Mouse (Mus musculus): Measurements from ENCODE around the gene B3galt4. TPM values are rescaled to one million over a fixed set of nuclear protein-coding genes. Genes with fewer than 3 reads are reported as not detected.

The B3galt4 gene
- polyA plus RNA-seq, 1 experiment from 2014 or later, result 5.5 TPM

GRCm38 (mm10) chr17:33938783-33939182, 12.5 kb downstream of the B3galt4 start:
- H3K4me3 ChIP-seq (ENCODE audit: low read length), result no peak overlapping the region
- H3K4me2 ChIP-seq (ENCODE audit: low read depth, low read length), result no peak overlapping the region

DNA sequence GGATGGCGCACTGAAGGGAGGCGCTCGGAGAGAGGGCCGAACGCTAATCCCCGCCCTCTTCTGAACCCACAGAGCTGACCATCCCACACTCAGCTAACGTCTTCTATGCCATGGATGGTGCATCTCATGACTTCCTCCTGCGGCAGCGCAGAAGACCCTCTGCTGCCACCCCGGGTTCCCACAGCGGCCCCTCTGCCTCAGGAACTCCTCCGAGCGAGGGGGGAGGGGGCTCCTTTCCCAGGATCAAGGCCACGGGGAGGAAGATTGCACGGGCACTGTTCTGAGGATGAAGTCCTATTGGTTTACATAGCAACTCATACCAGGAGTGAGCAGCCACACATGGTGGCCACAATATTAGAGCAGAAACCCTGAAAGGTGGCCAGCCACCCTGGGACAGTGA, 14.3 kb downstream of the B3galt4 start:
- H3K9ac ChIP-seq (ENCODE audit: low read length), result no peak overlapping the region
- H3K27ac ChIP-seq (ENCODE audit: low read length), result no peak overlapping the region
- H3K4me3 ChIP-seq (ENCODE audit: low read length), result no peak overlapping the region
- peaks cover 21% of the 10 kb centered on the region; the same call in 1 of the 2 replicates for H3K36me3 ChIP-seq (ENCODE audit: control insufficient read depth, insufficient read depth, low read length)
- H3K27me3 ChIP-seq (ENCODE audit: control insufficient read depth, insufficient read depth, low read depth, low read length), result no peaks in the 10 kb centered on the region
- 75% methylated on average over 15 of the region's 15 CpGs for WGBS
- no peaks in the 10 kb centered on the region for H3K9me3 ChIP-seq (ENCODE audit: control insufficient read depth, low read length)
- H3K4me1 ChIP-seq (replicated peaks; ENCODE audit: control insufficient read depth, insufficient read depth, low read length), result peaks cover 17% of the 10 kb centered on the region
- ATAC-seq (ENCODE audit: low read depth), result no peak
- no peak overlapping the region for H3K4me2 ChIP-seq (ENCODE audit: low read depth, low read length)

More at GRCm38 (mm10) chr17:33938783-33939182, 12.5 kb downstream of the B3galt4 start:
- Histone ChIP-seq H3K4me1 (replicated peaks; ENCODE audit: control insufficient read depth, insufficient read depth, low read length) (peaks cover 17% of the 10 kb centered on the region), H3K27me3 (ENCODE audit: control insufficient read depth, insufficient read depth, low read depth, low read length) (no peaks in the 10 kb centered on the region), H3K36me3 (ENCODE audit: control insufficient read depth, insufficient read depth, low read length) (peaks cover 26% of the 10 kb centered on the region; the same call in 1 of the 2 replicates), H3K9ac (ENCODE audit: low read length) (no peak overlapping the region), H3K9me3 (ENCODE audit: control insufficient read depth, low read length) (no peaks in the 10 kb centered on the region), H3K27ac (ENCODE audit: low read length) (no peak overlapping the region)
- 69% methylated on average over 11 of the region's 11 CpGs for WGBS
- ATAC-seq (ENCODE audit: low read depth), result no peak

GRCm38 (mm10) chr17:33935422-33936055, 15.7 kb downstream of the B3galt4 start:
- 84% methylated on average over 21 of the region's 21 CpGs for WGBS
- H3K9ac ChIP-seq (ENCODE audit: low read length), result no peak overlapping the region
- H3K36me3 ChIP-seq (ENCODE audit: control insufficient read depth, insufficient read depth, low read length), result peaks cover 21% of the 10 kb centered on the region; the same call in 1 of the 2 replicates
- no peak overlapping the region for H3K4me3 ChIP-seq (ENCODE audit: low read length)
- H3K27me3 ChIP-seq (ENCODE audit: control insufficient read depth, insufficient read depth, low read depth, low read length), result no peaks in the 10 kb centered on the region
- ATAC-seq (ENCODE audit: low read depth), result no peak
- peaks cover 20% of the 10 kb centered on the region for H3K4me1 ChIP-seq (replicated peaks; ENCODE audit: control insufficient read depth, insufficient read depth, low read length)
- no peaks in the 10 kb centered on the region for H3K9me3 ChIP-seq (ENCODE audit: control insufficient read depth, low read length)
- no peak overlapping the region for H3K4me2 ChIP-seq (ENCODE audit: low read depth, low read length)
- no peak overlapping the region for H3K27ac ChIP-seq (ENCODE audit: low read length)

GRCm38 (mm10) chr17:33932970-33933369, 18.3 kb downstream of the B3galt4 start:
- H3K4me3 ChIP-seq (ENCODE audit: low read length), result no peak overlapping the region
- no peak overlapping the region for H3K27ac ChIP-seq (ENCODE audit: low read length)
- 90% methylated on average over 15 of the region's 15 CpGs for WGBS
- H3K9me3 ChIP-seq (ENCODE audit: control insufficient read depth, low read length), result no peaks in the 10 kb centered on the region
- H3K27me3 ChIP-seq (ENCODE audit: control insufficient read depth, insufficient read depth, low read depth, low read length), result no peaks in the 10 kb centered on the region
- H3K9ac ChIP-seq (ENCODE audit: low read length), result no peak overlapping the region
- ATAC-seq (ENCODE audit: low read depth), result no peak
- H3K4me1 ChIP-seq (replicated peaks; ENCODE audit: control insufficient read depth, insufficient read depth, low read length), result peaks cover 20% of the 10 kb centered on the region
- H3K4me2 ChIP-seq (ENCODE audit: low read depth, low read length), result no peak overlapping the region
- H3K36me3 ChIP-seq (ENCODE audit: control insufficient read depth, insufficient read depth, low read length), result peaks cover 18% of the 10 kb centered on the region; the same call in 1 of the 2 replicates

DNA sequence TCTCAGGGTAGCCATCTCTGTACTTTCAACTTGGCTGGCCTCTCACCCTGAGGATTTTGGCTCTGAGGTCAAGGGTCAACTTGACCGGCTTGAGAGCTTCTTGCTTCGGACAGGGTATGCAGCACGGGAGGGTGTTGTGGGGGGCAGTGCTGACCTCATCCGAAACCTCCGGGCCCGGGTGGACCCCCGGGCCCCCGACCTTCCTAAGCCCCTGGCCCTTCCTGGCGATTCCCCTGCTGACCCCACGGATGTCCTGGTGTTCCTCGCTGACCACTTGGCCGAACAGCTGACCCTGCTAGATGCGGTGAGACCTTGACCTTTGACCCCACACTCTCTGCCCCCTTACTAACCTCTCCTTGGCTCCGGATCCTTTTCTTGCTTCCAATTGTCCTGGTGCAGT, 18.8 kb downstream of the B3galt4 start:
- Histone ChIP-seq H3K9ac (ENCODE audit: low read length) (no peak overlapping the region), H3K4me3 (ENCODE audit: low read length) (no peak overlapping the region), H3K36me3 (ENCODE audit: control insufficient read depth, insufficient read depth, low read length) (peaks cover 16% of the 10 kb centered on the region), H3K4me2 (ENCODE audit: low read depth, low read length) (no peak overlapping the region), H3K27ac (ENCODE audit: low read length) (no peak overlapping the region), H3K4me1 (replicated peaks; ENCODE audit: control insufficient read depth, insufficient read depth, low read length) (peaks cover 22% of the 10 kb centered on the region), H3K27me3 (ENCODE audit: control insufficient read depth, insufficient read depth, low read depth, low read length) (no peaks in the 10 kb centered on the region), H3K9me3 (ENCODE audit: control insufficient read depth, low read length) (no peaks in the 10 kb centered on the region)
- ATAC-seq (ENCODE audit: low read depth), result no peak
- 81% methylated on average over 14 of the region's 14 CpGs for WGBS

GRCm38 (mm10) chr17:33931947-33932346, 19.3 kb downstream of the B3galt4 start:
- H3K4me2 ChIP-seq (ENCODE audit: low read depth, low read length), result no peak overlapping the region
- H3K27ac ChIP-seq (ENCODE audit: low read length), result no peak overlapping the region
- no peaks in the 10 kb centered on the region for H3K9me3 ChIP-seq (ENCODE audit: control insufficient read depth, low read length)
- no peak overlapping the region for H3K9ac ChIP-seq (ENCODE audit: low read length)
- ATAC-seq (ENCODE audit: low read depth), result no peak
- no peak overlapping the region for H3K4me3 ChIP-seq (ENCODE audit: low read length)
- WGBS, result 90% methylated on average over 11 of the region's 11 CpGs
- peaks cover 12% of the 10 kb centered on the region for H3K36me3 ChIP-seq (ENCODE audit: control insufficient read depth, insufficient read depth, low read length)
- H3K27me3 ChIP-seq (ENCODE audit: control insufficient read depth, insufficient read depth, low read depth, low read length), result no peaks in the 10 kb centered on the region
- H3K4me1 ChIP-seq (replicated peaks; ENCODE audit: control insufficient read depth, insufficient read depth, low read length), result peaks cover 22% of the 10 kb centered on the region

DNA sequence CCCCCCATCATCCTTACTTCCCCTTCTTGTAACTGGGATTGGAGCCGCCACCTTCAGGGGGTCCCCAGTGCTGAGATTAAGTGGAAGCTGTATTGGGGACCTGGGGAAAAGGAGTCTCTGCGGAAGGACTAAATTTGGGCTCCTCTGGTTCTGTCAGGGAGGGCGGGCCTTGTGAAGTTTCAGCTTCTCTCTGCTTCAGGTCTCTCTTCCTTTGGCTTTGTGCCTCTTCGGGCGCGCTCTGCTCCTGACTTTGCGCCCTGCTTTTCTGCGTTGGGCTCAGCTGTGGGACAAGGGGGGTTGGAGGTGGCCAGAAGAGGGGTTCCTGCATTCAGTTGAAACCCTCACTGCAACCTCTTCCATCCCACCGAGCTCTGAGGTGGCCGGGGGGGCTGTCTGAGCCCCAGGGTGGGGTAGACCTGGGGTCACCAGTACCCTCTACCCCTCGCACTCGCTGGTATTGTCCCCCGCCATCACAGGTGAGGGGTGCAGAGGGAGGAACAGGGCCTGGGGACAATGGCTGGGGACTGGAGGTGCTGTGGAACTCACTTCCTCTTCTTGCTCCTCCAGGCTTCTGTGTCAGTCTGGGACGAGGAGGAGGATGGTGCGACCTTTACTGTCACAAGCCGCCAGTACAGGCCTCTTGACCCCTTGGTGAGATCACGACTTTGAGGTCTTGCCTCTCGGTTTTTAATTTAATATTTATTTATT, 20.0 kb downstream of the B3galt4 start:
- Histone ChIP-seq H3K4me2 (ENCODE audit: low read depth, low read length) (peak overlapping the region; percentile 94), H3K9ac (ENCODE audit: low read length) (peak overlapping the region; percentile 91), H3K36me3 (ENCODE audit: control insufficient read depth, insufficient read depth, low read length) (peaks cover 12% of the 10 kb centered on the region), H3K4me3 (ENCODE audit: low read length) (peak overlapping the region; percentile 82), H3K27ac (ENCODE audit: low read length) (peak overlapping the region; percentile 22; the same call in 1 of the 2 replicates), H3K4me1 (replicated peaks; ENCODE audit: control insufficient read depth, insufficient read depth, low read length) (peaks cover 22% of the 10 kb centered on the region), H3K27me3 (ENCODE audit: control insufficient read depth, insufficient read depth, low read depth, low read length) (no peaks in the 10 kb centered on the region), H3K9me3 (ENCODE audit: control insufficient read depth, low read length) (no peaks in the 10 kb centered on the region)
- 35% methylated on average over 18 of the region's 18 CpGs for WGBS
- no peak for ATAC-seq (ENCODE audit: low read depth)

DNA sequence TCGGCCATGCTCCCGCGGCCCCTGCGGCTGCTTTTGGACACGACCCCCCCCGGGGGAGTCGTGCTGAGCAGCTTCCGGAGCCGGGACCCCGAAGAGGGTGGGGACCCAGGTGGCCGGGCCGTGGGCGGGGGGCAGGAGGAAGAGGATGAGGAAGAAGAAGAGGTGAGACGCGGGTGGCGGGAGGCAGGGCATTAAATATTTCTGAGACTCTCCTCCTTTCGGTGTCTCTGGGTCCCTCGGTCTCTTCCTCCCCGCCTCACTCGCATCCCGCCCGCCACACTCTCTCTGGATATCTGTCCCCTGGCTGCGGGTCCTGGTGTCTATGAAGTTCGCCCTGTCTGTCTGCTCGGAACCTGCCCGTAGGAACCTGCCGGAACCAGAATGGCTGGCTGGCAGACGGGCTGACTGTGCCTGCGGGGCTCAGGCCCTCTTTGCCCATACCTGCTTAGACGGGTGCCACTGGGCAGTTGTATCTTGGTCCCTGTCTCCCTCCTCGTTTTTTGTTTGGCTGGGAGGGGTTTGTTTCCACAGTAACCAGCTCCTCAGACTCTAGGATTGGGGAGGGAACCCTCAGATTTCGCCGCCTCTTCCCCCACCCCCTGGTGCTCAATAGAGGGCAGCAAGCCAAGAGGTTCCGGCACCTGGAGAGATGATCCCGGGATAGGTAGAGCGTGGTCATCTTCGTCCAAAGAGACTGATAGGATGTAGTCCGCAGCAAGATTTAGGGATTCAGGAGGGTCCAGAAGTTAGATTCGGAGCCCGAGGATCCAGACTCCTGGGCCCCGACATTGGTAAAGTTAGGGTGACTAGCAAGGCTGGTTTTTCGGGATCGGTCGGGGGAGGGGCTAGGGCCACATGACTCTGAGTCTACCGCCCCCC, 20.8 kb downstream of the B3galt4 start:
- Histone ChIP-seq H3K4me1 (replicated peaks; ENCODE audit: control insufficient read depth, insufficient read depth, low read length) (peaks cover 22% of the 10 kb centered on the region), H3K36me3 (ENCODE audit: control insufficient read depth, insufficient read depth, low read length) (peaks cover 10% of the 10 kb centered on the region), H3K27ac (ENCODE audit: low read length) (peak overlapping the region; percentile 99), H3K4me2 (ENCODE audit: low read depth, low read length) (peak overlapping the region; percentile 94), H3K9ac (ENCODE audit: low read length) (peak overlapping the region; percentile 91), H3K4me3 (ENCODE audit: low read length) (peak overlapping the region; percentile 82), H3K9me3 (ENCODE audit: control insufficient read depth, low read length) (no peaks in the 10 kb centered on the region), H3K27me3 (ENCODE audit: control insufficient read depth, insufficient read depth, low read depth, low read length) (no peaks in the 10 kb centered on the region)
- ATAC-seq (ENCODE audit: low read depth), result peak; percentile 16
- WGBS, result under 1% methylated on average over 38 of the region's 45 CpGs
